Mouse (Mus musculus): ENCODE results near the gene Olfr727.

Gene Olfr727

GRCm38 (mm10) chr14:50122886-50123285 is at the start of gene Olfr727:
Olfr727 (plus strand) TSS chr14:50123186.
- DNase-seq (ENCODE audit: low spot score) = no peak

- DNase-seq (ENCODE audit: low spot score) = no peak
Measured at GRCm38 (mm10) chr14:50090853-50091252, 32.1 kb upstream of the Olfr727 start, which contains the start of gene Olfr726. Olfr726 (minus strand) TSS chr14:50090953.

GRCm38 (mm10) chr14:50142580-50142979 is 19.6 kb downstream of the Olfr727 start, which contains the start of gene Olfr728:
Olfr728 (minus strand) TSS chr14:50142680.
- no peak for DNase-seq (ENCODE audit: low spot score)

- DNase-seq (ENCODE audit: low spot score) = no peak
Measured at GRCm38 (mm10) chr14:50152810-50153209, 29.8 kb downstream of the Olfr727 start, which contains the start of gene Olfr729. Olfr729 (minus strand) TSS chr14:50152910.
